ENCODE assay signal across 12 mouse cellular contexts in the genomic region with DNA sequence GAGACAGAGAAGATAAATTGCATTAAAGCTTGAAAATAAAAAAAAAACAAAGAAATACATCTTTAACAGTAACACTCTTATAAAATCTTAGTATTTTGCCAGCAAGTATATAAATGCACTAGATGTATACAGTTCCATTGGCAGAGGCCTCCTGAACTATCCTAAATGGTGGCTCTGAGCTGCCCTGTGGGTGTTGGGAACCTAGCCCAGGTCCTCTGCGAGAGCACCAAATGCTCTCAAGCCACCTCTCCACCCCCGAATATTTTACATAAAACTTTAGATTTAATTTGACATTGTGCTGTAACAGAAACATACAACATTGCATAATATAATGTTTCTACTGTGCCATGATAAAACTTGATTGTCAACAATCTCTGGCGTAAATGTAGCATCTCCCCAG.
DNase-seq lines count a peak whose midpoint lies in the region.
"Had no signal": no experiment of that assay in that cellular context is flagged by ENCODE, and none has a peak within 500 bp of the region (broad histone marks: within the 10 kb centered on the region; RNA-seq: fewer than 3 reads in every experiment).

No protein-coding gene starts in this region.

- peak; percentile 45 for DNase-seq in cerebellum, adult 11-12 months
- DNase-seq in cerebellum, adult 8-10 months = no peak
- DNase-seq in brain, adult 2 months (ENCODE audit: low read depth, low spot score) = peak; percentile 68
- DNase-seq in cerebellum, adult 9-11 months = peak; percentile 51
- DNase-seq in cerebellum, postnatal 36 days = peak; percentile 41 to 46
- no peak for DNase-seq in adrenal gland, postnatal 10 days
- no peak for DNase-seq in left cerebral cortex, adult 8-10 months (ENCODE audit: low spot score in 2 of 2)
- DNase-seq: adrenal gland, postnatal 14 days; gastrocnemius, postnatal 36 days; heart, adult 18-20 months; heart, postnatal 14 days; kidney, adult 18-20 months had no signal

Comparison
In these comparisons a context has a peak if more than half of its experiments do, and no peak if none do; other contexts are left out.
1. DNase-seq: peak in cerebellum, adult 11-12 months (single experiment), brain, adult 2 months (single experiment), cerebellum, adult 9-11 months (single experiment) and cerebellum, postnatal 36 days (2 of 2); none in cerebellum, adult 8-10 months (single experiment), adrenal gland, postnatal 10 days (single experiment) and left cerebral cortex, adult 8-10 months (0 of 2).